Mouse (Mus musculus) left cerebral cortex, adult 2 months (tissue): Measurements from ENCODE around the gene Psip1. TPM values are rescaled to one million over a fixed set of nuclear protein-coding genes. Genes with fewer than 3 reads are reported as not detected.

Source experiments
- DNase-seq, 2 experiments: peaks; one replicate each; pipeline ENCODE4 v3.0.0; 2021 to 2022; ENCODE audit warnings: low spot score in 2 of 2, mixed read lengths in 1 of 2; ENCODE audit errors: extremely low spot score in 1 of 2
- H3K27ac ChIP-seq: fragments of 200-600 bp; 2 replicates; pipeline ENCODE4 v1.8.1; 2022
- H3K4me3 ChIP-seq: fragments of 200-600 bp; 2 replicates; pipeline ENCODE4 v1.8.1; 2022
- CTCF ChIP-seq: fragments of 200-600 bp; IDR thresholded peaks from 2 replicates; pipeline ENCODE4 v1.8.1; 2022; ENCODE audit warnings: antibody characterized with exemption, mild to moderate bottlenecking, moderate library complexity
- intact Hi-C: fragments of 180-260 bp; cut with DNase I; formaldehyde crosslinking; loops from one replicate; pipeline ENCODE4 v1.15.1; 2025
- total RNA-seq, 2 experiments: library from RNA; stranded (reverse); gene quantifications; 2 replicates each; pipeline ENCODE4 v1.2.3; 2021

The Psip1 gene
- total RNA-seq, 2 experiments from 2014 or later, result 197 to 199 TPM

DNA sequence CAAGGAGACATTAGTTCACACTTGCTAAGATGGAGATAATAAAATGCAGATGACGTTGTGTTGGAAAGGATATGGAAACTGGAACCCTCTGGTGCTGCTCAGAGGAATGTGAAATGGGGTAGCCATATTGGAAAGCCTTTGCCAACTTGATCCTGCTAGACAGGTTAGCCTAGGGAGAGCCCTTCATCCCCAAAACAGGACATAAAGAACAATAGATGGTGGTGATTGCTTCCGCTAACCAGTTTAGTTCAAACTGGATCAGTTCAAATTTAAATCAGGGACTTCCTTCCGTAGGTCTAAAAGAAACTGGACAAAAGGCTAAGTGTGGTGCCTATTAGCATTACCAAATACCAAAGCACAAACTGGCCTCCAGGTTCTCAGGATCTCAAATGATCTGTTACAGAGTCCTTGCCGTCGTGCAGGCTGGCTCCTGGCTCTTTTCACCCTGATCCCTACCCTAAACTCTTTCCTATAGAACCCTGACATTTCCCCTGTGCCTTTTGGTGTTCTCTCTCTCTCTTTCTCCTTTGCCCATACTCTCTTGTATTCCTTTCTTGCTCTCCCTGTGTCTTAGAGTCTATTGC is 71.9 kb downstream of the Psip1 start:
- Histone ChIP-seq H3K4me3 (no peak overlapping the region), H3K27ac (no peak overlapping the region)
- intact Hi-C loops, result loop anchor here (5.0 kb wide), 1 partner anchor 158 kb away; no protein-coding TSS in a partner anchor
- no peak for TF ChIP-seq CTCF
- DNase-seq, result no peak

DNA sequence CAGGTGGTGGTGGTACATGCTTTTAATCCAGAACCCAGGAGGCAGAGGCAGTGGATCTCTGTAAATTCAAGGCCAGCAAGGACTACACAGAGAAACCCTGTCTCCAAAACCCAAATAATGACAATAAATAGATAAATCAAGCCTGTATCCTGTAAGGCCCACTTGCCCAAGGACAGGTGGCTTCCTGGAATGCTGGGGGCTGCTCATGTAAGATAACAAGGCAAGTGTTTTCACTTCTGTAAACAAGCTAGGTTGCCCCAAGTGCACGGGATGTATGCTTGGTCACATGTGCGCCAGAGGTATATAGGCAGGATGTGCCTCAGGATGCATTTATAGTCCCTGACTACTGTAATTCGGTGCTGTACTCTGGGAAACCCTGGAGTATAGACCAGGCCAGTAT is 74.2 kb downstream of the Psip1 start:
- DNase-seq, result no peak
- intact Hi-C loops, result loop anchor here (5.0 kb wide), 1 partner anchor 160 kb away; no protein-coding TSS in a partner anchor
- no peak overlapping the region for H3K4me3 ChIP-seq
- no peak for TF ChIP-seq CTCF
- H3K27ac ChIP-seq, result no peak overlapping the region

DNA sequence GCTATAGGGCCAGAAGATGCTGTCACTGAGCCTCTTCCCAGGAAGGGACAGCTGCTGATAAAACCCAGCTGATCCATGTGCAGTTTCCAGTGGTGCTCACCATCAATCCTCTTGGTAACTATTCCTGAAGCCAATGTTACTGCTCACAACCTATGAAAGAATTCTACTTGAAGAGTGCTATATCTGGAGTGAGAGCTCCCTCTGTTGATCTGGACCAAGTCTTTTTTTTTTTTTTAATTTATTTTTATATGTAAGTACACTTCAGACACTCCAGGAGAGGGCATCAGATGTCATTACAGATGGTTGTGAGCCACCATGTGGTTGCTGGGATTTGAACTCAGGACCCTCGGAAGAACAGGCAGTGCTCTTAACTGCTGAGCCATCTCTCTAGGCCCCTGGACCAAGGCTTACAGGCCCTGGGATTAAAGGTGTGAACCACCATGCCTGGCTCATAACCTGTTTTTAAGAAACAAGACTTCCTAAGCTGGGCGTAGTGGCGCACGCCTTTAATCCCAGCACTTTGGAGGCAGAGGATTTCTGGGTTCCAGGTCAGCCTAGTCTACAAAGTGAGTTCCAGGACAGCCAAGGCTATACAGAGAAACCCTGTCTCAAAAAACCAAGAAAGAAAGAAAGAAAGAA is 76.3 kb downstream of the Psip1 start:
- TF ChIP-seq CTCF, result peak; percentile 66
- H3K27ac ChIP-seq, result no peak overlapping the region
- H3K4me3 ChIP-seq, result no peak overlapping the region
- intact Hi-C loops, result loop anchor here (1.0 to 5.0 kb wide), 2 partner anchors 148 to 162 kb away; no protein-coding TSS in a partner anchor
- DNase-seq, result no peak

DNA sequence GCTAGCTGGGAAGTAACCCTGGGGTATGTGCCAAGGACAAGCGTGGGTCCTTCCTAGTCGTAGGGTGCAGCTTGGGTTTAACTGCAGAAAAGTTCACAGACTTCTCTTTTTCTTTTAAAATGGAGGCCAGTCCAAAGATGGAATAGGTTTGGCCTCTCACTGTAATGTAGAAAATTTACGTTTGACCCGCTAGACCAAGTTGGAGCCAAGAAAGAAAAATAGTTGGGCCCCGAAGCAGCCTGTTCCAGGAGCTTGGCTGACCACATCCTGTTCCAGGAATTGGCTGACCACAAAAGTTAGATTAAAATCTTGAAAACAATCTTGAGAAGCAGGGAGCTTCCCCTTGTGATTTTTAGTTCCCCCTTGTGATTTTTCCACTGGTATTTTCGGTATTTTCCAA is 78.6 kb downstream of the Psip1 start:
- Histone ChIP-seq H3K27ac (no peak overlapping the region), H3K4me3 (no peak overlapping the region)
- TF ChIP-seq CTCF, result no peak
- no peak for DNase-seq
- intact Hi-C loops, result no loop called here

Other genes with a start within 250 kb of the Psip1 start
- gene Ttc39b, start 162.2 kb downstream of the Psip1 start, total RNA-seq, result 10 to 100 TPM; 65.1 to 66.7 TPM
- 10 to 100 TPM; 40.9 to 44.5 TPM for gene Snapc3, start 68.7 kb downstream of the Psip1 start, total RNA-seq
- gene Ccdc171, start 39.1 kb upstream of the Psip1 start, total RNA-seq, result 1 to 10 TPM; 3.6 to 4.8 TPM